Comparison of ENCODE assay signal across 8 mouse cellular contexts in genomic region chr1:166049046-166049827, GRCm38 (mm10). TPM values are rescaled to one million over a fixed set of nuclear protein-coding genes. Genes with fewer than 3 reads are reported as not detected.
DNase-seq lines count a peak whose midpoint lies in the region; ATAC-seq lines count a peak whose summit lies in the region.

No protein-coding gene starts in this region.

- peaks cover 31% of the 10 kb centered on the region for H3K27me3 ChIP-seq in kidney, embryonic 15.5 days
- H3K27me3 ChIP-seq in hindbrain, embryonic 14.5 days (ENCODE audit: control insufficient read depth, insufficient read depth, low read length), result peaks cover 23% of the 10 kb centered on the region
- H3K27me3 ChIP-seq in midbrain, embryonic 16.5 days (ENCODE audit: control insufficient read depth, insufficient read depth, low read depth, low read length), result peaks cover 3% of the 10 kb centered on the region

- no peaks in the 10 kb centered on the region for H3K9me3 ChIP-seq in kidney, embryonic 15.5 days (replicated peaks)
- H3K9me3 ChIP-seq in hindbrain, embryonic 14.5 days (ENCODE audit: control insufficient read depth, low read length), result no peaks in the 10 kb centered on the region
- no peaks in the 10 kb centered on the region for H3K9me3 ChIP-seq in midbrain, embryonic 16.5 days (replicated peaks; ENCODE audit: control insufficient read depth, low read length, poor library complexity, severe bottlenecking)

- WGBS in kidney, embryonic 15.5 days, result 11% methylated on average over 11 of the region's 11 CpGs
- 9% methylated on average over 11 of the region's 11 CpGs for WGBS in hindbrain, embryonic 14.5 days
- WGBS in midbrain, embryonic 16.5 days, result 7% methylated on average over 11 of the region's 11 CpGs

- H3K9ac ChIP-seq in kidney, embryonic 15.5 days, result no peak overlapping the region
- peak overlapping the region; percentile 51; the same call in 1 of the 2 replicates for H3K9ac ChIP-seq in hindbrain, embryonic 14.5 days
- peak overlapping the region; percentile 30 for H3K9ac ChIP-seq in midbrain, embryonic 16.5 days (ENCODE audit: low read depth, low read length)

- no peak for DNase-seq in kidney, adult 18-20 months
- peak; percentile 30 for DNase-seq in hindbrain, embryonic 14.5 days (ENCODE audit: low spot score)
- no peak for DNase-seq in layer of hippocampus, adult 9-11 months
- DNase-seq in left cerebral cortex, postnatal 25 days (ENCODE audit: low spot score in 2 of 2), result no peak
- DNase-seq in kidney, adult 8-10 months, result no peak

- H3K36me3 ChIP-seq in kidney, embryonic 15.5 days, result no peaks in the 10 kb centered on the region
- no peaks in the 10 kb centered on the region for H3K36me3 ChIP-seq in hindbrain, embryonic 14.5 days (replicated peaks; ENCODE audit: control insufficient read depth, insufficient read depth)
- no peaks in the 10 kb centered on the region for H3K36me3 ChIP-seq in midbrain, embryonic 16.5 days (ENCODE audit: control insufficient read depth, insufficient read depth, low read length)

- peak; percentile 38; the same call in 1 of the 2 replicates for ATAC-seq in kidney, embryonic 15.5 days (replicated peaks; ENCODE audit: low FRiP score)
- peak; percentile 74; the same call in 1 of the 2 replicates for ATAC-seq in hindbrain, embryonic 14.5 days (ENCODE audit: low FRiP score)
- ATAC-seq in midbrain, embryonic 16.5 days, result 0 out of 2 replicates have a peak, but pooled peaks have one; percentile 30

- H3K27ac ChIP-seq in kidney, embryonic 15.5 days, result no peak overlapping the region
- no peak overlapping the region for H3K27ac ChIP-seq in brown adipose tissue, adult 24 weeks (replicated peaks; ENCODE audit: low read depth, low read length)
- H3K27ac ChIP-seq in hindbrain, embryonic 14.5 days, result peak overlapping the region; percentile 10; the same call in 1 of the 2 replicates
- peak overlapping the region; percentile 31; the same call in 1 of the 2 replicates for H3K27ac ChIP-seq in midbrain, embryonic 16.5 days (ENCODE audit: low read length)

- peaks cover 42% of the 10 kb centered on the region for H3K4me1 ChIP-seq in kidney, embryonic 15.5 days
- peaks cover 4% of the 10 kb centered on the region; the same call in 1 of the 2 replicates for H3K4me1 ChIP-seq in brown adipose tissue, adult 24 weeks (ENCODE audit: control insufficient read depth, insufficient read depth, insufficient read length, low read length)
- peaks cover 39% of the 10 kb centered on the region for H3K4me1 ChIP-seq in hindbrain, embryonic 14.5 days (replicated peaks; ENCODE audit: control insufficient read depth, insufficient read depth, low read length)
- H3K4me1 ChIP-seq in midbrain, embryonic 16.5 days (ENCODE audit: control insufficient read depth, insufficient read depth, low read length), result peaks cover 33% of the 10 kb centered on the region

- intact Hi-C loops in left cerebral cortex, postnatal 25 days (cut with DNase I), result no loop called here

- peak overlapping the region; percentile 47 for H3K4me3 ChIP-seq in kidney, embryonic 15.5 days (replicated peaks)
- peak overlapping the region; percentile 52 for H3K4me3 ChIP-seq in brown adipose tissue, adult 24 weeks (ENCODE audit: insufficient read depth, low read depth, low read length)
- peak overlapping the region; percentile 35 for H3K4me3 ChIP-seq in hindbrain, embryonic 14.5 days (replicated peaks; ENCODE audit: low read length)
- peak overlapping the region; percentile 43 for H3K4me3 ChIP-seq in midbrain, embryonic 16.5 days (ENCODE audit: low read depth, low read length)

- peak overlapping the region; percentile 90 for H3K4me2 ChIP-seq in kidney, embryonic 15.5 days
- H3K4me2 ChIP-seq in hindbrain, embryonic 14.5 days (replicated peaks), result peak overlapping the region; percentile 91
- H3K4me2 ChIP-seq in midbrain, embryonic 16.5 days (ENCODE audit: low read length), result peak overlapping the region; percentile 74

RNA-seq across cellular contexts. Expression of gene Pou2f1, which starts 46.8 kb away (rescaled TPM):
- polyA plus RNA-seq in kidney, embryonic 15.5 days (2015; fragmentation: Nextera tagmentation; extraction: Ambion mirVana), result 19.5 TPM in 2 replicates
- polyA plus RNA-seq in brown adipose tissue, adult 24 weeks (2012; ENCODE audit: insufficient read depth, insufficient read length, missing spikeins), result 3.7 and 4.0 TPM in 2 replicates
- 18.1 and 19.2 TPM in 2 replicates for polyA plus RNA-seq in hindbrain, embryonic 14.5 days (2014; fragmentation: Nextera tagmentation; extraction: Ambion mirVana)
- polyA plus RNA-seq in midbrain, embryonic 16.5 days (2015; fragmentation: Nextera tagmentation; extraction: Ambion mirVana), result 26.5 and 28.3 TPM in 2 replicates
- 10 to 100 TPM; 14.3 to 21.5 TPM for total RNA-seq in left cerebral cortex, postnatal 25 days (2021)

Comparison
In these comparisons a context has a peak if more than half of its experiments do, and no peak if none do; other contexts are left out.
1. H3K27ac ChIP-seq: peak in hindbrain, embryonic 14.5 days (single experiment) and midbrain, embryonic 16.5 days (single experiment); none in kidney, embryonic 15.5 days (single experiment) and brown adipose tissue, adult 24 weeks (single experiment).
2. Peak in every context shown above with its lines, with median percentiles within 50 percentile points of each other: ATAC-seq, H3K4me2 ChIP-seq and H3K4me3 ChIP-seq.